Mouse (Mus musculus) embryonic stem cell, embryonic (primary cell): ENCODE data around the gene Bag1.
"Not testable (repeated sequence)": the region's sequence is repeated elsewhere in the genome, so short reads cannot be mapped to it uniquely, and the experiment has no call there.

Experiments used
- CTCF ChIA-PET, 4 experiments: fragments of 300-600 bp in 2 of 4; fragments of 350-600 bp in 2 of 4; sonication (Branson Sonifier 250); formaldehyde crosslinking; loops; one replicate each; lab custom pipeline; 2022; ENCODE audit warnings: inconsistent platforms in 2 of 4; lab: Charles Lee
- POLR2A ChIA-PET, 4 experiments: fragments of 300-600 bp in 2 of 4; fragments of 350-600 bp in 2 of 4; sonication (Branson Sonifier 250); formaldehyde crosslinking; loops; one replicate each; lab custom pipeline; 2022; ENCODE audit warnings: antibody characterized with exemption in 4 of 4, inconsistent platforms in 1 of 4; lab: Charles Lee

Gene Bag1

DNA sequence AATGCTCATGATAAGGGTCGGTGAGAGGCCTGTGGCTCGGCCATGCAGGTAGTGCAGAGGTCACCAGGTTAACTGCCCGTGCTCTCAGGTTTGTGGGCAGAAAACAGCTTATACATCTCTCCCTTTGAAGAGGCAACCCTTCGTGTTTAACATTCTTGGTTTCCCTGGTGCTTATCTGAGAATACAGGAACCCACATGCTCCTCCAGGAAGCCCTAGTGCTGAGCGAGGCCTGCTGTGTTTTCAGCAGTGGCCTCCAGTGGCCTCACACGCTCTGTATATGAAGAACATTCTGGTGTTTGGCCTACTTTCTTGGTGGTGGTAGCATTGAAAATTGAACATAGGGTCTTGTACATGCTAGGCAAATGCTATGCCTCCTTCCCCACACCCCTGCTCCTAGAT is 7.8 kb upstream of the Bag1 start:
- ChIA-PET POLR2A (interaction anchor here in 2 of 4 experiments (2.2 to 2.3 kb wide), 3 partner anchors 8 to 16 kb away, joined by 6 to 7 read pairs (median 7); partner anchors contain the start of genes Bag1 (in 1 of the 2), Chmp5 (in 1 of the 2) and Nfx1 (in 1 of the 2)), CTCF (interaction anchor here in 2 of 4 experiments (1.2 to 1.9 kb wide), 3 partner anchors 8 to 72 kb away, joined by 3 to 5 read pairs (median 4); partner anchors contain the start of genes Bag1 (in 1 of the 2) and Chmp5 (in 1 of the 2))

DNA sequence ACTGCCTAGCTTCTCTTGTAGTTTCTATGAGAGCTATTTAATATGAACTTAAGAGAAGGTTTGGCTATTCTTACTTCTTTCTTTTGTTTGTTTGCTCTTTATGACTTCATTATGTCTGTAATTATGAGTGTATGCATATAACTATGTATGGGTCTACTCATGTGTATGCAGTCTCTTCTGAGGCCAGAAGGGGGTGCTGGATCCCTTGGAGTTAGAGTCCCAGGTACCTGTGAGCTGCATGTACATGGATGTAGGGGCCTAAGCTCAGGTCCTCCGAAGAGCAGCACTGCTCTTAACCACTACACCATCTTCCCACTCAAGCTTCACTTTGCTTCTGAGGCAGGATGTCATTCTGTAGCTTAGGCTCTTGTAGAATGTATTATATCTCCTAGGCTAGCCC is 5.4 kb upstream of the Bag1 start:
- ChIA-PET POLR2A (interaction anchor here in 3 of 4 experiments (0.6 to 1.5 kb wide), 19 partner anchors 8 to 232 kb away, joined by 3 to 8 read pairs (median 4); partner anchors contain the start of gene Dnaja1 (in 1 of the 3)), CTCF (interaction anchor here (0.5 to 1.2 kb wide), 28 partner anchors 9 to 216 kb away, joined by 3 to 7 read pairs (median 4); partner anchors contain the start of genes Nfx1 (in 2 of the 4), Nol6 (in 1 of the 4) and Smu1 (in 1 of the 4))

DNA sequence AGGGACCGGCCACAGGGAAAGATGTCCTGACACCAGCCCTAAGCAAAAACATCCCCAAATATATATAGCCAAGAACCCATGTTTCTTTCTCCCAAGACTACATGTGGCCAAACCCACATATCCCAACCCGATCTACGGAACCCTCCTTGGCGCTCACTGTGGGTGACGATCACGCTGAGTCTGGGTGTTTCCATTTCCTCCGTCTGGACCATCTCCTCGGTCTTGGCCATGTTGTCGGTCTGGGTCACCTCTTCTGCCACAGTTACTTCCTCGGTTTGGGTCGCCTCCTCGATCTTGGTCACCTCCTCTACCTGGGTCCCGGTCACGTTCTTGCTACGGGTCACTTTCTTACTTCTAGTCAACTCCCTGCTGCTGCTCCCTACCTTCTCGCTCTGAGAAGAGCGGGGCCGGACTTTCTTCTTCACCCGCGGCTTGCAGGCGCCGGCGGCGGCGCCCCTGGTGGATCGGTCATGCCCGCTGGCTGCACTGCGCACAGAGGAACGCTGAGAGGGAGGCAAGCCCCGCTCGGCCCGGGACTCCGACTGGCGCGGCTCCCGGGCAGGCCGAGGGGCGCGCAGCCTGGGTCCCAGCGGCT is 432 bp downstream of the Bag1 start:
- ChIA-PET POLR2A (interaction anchor here in 3 of 4 experiments (0.6 to 2.5 kb wide), 86 partner anchors 8 to 805 kb away, joined by 3 to 56 read pairs (median 4); partner anchors contain the start of genes B4galt1 (in 3 of the 3), Dnaja1 (in 2 of the 3), Nfx1 (in 2 of the 3) and Aco1 (in 1 of the 3)), CTCF (interaction anchor here in 1 of 4 experiments (0.6 to 1.4 kb wide), 11 partner anchors 9 to 622 kb away, joined by 3 to 8 read pairs (median 4); partner anchors contain the start of genes B4galt1, Fam219a, Nfx1 and Smu1)

DNA sequence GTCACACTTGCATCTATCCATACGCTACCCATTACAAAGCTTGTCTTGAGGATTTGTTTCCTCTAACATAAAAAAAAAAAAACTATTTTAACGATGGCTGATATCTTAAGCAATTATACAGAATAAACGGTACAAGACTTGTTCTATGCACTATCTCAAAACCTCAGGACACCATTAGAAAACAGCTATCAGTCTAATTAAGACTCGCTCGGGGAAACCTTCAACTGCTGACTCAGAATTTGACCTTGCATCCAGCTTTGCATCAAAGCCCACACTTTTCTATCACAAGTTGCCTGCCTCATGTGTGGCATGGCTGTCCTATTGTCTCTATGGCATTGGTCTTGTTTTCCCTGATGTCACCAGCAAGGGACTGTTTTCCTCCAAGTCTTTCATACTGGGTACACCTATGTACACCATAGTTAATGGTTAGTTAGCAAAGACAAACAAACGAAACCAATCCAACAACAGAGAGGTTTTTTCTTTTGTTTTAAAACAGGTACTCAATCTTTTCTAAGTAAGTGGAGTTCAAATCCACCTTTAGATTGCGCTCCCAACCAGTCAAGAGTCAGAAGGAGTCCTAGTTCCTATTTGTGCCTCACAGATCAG is 1.5 kb downstream of the Bag1 start:
- ChIA-PET CTCF (interaction anchor here in 1 of 4 experiments (0.5 kb wide), 1 partner anchor 160 kb away, joined by 8 read pairs; no protein-coding TSS in a partner anchor), POLR2A (interaction anchor here in 3 of 4 experiments (0.6 to 1.7 kb wide), 18 partner anchors 12 to 676 kb away, joined by 3 to 7 read pairs (median 3); partner anchors contain the start of gene B4galt1 (in 1 of the 3))

DNA sequence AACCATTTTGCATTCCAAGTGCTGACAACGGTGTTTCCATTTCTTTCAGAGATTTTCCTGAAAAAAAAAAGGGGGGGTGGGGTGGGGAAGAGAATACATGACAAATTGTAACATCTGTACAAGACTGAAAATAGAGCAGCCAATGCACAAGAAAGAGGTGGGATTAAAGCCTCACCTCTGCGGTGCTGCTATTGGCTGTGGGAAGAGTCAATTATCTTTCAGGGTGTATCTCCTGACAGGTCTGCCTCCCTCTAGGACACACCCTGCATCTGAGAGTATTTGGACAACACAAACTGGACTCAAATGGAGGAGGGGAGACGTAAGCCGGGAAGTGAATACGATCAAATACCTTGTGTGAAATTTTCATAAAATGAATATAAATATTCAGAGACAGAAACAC is 4.4 kb downstream of the Bag1 start:
- ChIA-PET CTCF (no interaction called here), POLR2A (interaction anchor here in 2 of 4 experiments (0.6 kb wide), 2 partner anchors 28 to 167 kb away, joined by 3 to 9 read pairs; no protein-coding TSS in a partner anchor)

DNA sequence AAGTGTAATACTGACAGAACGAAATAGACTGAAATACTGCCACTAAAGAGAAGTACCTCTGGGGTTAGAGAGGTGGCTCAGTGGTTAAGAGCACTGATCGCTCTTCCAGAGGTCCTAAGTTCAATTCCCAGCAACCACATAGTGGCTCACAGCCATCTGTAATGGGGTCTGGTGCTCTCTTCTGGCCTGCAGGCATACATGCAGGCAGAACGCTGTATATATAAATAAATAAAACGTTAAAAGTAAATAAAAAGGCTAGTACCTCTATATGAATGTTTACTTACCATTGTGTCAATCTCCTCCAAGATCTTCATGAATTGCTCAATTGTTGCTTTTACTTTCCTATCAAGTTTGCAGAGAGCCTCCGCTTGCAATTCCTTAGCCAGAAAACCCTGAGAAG is 9.3 kb downstream of the Bag1 start:
- CTCF ChIA-PET, result no interaction called here
- POLR2A ChIA-PET, result interaction anchor here in 1 of 4 experiments (0.7 kb wide), 1 partner anchor 10 kb away, joined by 3 read pairs; the partner anchor contains the start of gene Chmp5

DNA sequence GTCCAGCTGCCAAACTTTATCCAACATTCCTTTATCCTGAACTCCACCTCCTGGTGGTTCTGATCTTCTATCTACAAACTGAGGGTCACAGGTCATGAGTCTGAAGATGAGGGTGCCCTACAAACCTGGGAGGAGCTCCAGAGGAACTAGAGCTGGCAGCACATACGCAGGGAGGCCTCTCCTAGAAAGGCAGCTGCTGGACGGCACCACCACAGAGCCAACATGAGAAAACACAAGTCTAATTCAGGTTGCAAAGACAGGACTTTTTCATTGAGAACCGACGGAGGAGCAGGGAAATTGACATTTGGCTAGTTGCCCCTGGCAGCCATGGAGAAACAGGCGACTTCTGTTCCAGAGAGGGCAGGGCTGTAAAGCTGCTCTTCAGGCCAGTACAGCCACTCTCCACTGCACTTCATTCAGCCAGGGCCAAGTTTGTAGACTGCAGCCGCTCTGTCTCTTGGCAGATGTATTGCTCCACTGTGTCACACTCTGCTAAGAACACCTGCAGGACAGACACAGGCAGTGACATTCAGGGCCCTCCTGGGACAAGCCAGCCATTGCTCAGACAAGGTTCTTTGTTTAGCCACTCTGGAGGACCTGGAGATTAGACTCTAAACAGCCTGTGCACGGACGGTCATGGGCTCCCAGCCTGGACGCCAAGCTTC is 11.8 kb downstream of the Bag1 start:
- CTCF ChIA-PET, result interaction anchor here in 1 of 4 experiments (0.6 to 0.7 kb wide), 2 partner anchors 159 to 188 kb away, joined by 3 read pairs; partner anchors contain the start of gene Nol6
- POLR2A ChIA-PET, result interaction anchor here in 2 of 4 experiments (1.3 to 1.9 kb wide), 3 partner anchors 16 to 159 kb away, joined by 3 to 4 read pairs (median 3); no protein-coding TSS in a partner anchor

DNA sequence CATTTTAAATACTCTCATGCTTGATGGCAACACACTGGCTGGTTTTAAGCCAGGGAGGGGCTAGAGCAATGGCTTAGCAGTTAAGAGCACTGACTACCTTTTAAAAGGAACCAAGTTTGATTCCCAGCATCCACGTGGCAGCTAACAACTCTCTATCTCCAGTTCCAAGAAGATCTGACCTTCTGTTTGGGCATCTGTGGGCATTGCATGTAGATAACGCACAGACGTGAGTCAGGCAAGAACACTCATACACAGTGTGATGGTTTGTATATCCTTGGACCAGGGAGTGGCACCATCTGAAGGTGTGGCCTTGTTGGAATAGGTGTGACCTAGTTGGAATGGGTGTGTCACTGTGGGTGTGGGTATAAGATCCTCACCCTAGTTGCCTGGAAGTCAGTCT is 13.7 kb downstream of the Bag1 start:
- POLR2A ChIA-PET, result interaction anchor here in 2 of 4 experiments (1.0 to 2.6 kb wide), 3 partner anchors 9 to 162 kb away, joined by 3 to 6 read pairs (median 5); no protein-coding TSS in a partner anchor

DNA sequence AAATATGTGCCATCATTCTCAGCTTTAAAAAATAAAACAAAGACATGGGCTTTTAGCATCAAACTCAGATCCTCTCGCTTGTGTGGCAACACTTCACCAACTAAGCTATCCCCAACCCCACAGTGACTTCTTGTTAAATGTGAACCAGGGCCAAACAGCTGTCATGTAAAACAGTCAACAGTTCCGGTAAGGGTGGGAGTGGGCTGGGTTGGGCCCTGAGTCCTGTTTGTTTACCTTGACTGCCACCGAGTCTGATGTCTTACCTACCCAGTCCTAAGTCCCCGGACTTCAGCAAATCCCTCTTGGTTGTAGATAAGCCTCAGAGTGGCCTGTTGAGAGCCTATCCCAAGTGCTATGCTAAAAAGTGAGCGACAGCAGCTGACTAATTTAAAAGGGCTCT is 14.4 kb downstream of the Bag1 start:
- ChIA-PET CTCF (interaction anchor here in 2 of 4 experiments (0.6 to 0.9 kb wide), 2 partner anchors 53 to 262 kb away, joined by 3 to 14 read pairs; no protein-coding TSS in a partner anchor), POLR2A (interaction anchor here in 2 of 4 experiments (0.5 to 2.6 kb wide), 17 partner anchors 8 to 571 kb away, joined by 3 to 12 read pairs (median 5); partner anchors contain the start of genes Bag1 (in 2 of the 2) and Chmp5 (in 2 of the 2))

More for the DNA sequence above, 13.7 kb downstream of the Bag1 start:
- CTCF ChIA-PET, result not testable (repeated sequence)

DNA sequence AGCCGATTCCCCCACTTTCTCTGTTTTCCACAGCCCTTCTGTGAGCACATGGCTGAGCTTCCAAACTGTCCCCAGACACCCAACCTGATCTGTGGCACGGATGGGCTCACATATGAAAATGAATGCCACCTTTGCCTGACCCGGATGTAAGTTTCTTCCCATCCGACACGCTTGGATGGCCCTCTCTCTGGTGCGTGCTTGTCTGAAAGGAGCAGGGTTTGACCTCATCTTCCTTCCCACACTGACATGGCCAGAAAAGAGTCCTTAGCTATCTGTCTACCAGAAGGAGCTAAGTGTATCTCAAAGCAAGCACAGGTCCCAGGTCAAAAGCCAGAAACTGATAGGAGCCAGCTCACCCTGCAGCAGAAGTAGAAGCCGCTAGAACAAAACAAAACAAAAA is 19.0 kb downstream of the Bag1 start:
- POLR2A ChIA-PET, result interaction anchor here in 3 of 4 experiments (0.6 to 3.7 kb wide), 14 partner anchors 12 to 765 kb away, joined by 3 to 19 read pairs (median 4); partner anchors contain the start of genes Bag1 (in 1 of the 3), Chmp5 (in 1 of the 3), Dnaja1 (in 1 of the 3) and Smu1 (in 1 of the 3)
- CTCF ChIA-PET, result interaction anchor here in 1 of 4 experiments (0.6 kb wide), 1 partner anchor 386 kb away, joined by 3 read pairs; the partner anchor contains the start of gene Dcaf12

DNA sequence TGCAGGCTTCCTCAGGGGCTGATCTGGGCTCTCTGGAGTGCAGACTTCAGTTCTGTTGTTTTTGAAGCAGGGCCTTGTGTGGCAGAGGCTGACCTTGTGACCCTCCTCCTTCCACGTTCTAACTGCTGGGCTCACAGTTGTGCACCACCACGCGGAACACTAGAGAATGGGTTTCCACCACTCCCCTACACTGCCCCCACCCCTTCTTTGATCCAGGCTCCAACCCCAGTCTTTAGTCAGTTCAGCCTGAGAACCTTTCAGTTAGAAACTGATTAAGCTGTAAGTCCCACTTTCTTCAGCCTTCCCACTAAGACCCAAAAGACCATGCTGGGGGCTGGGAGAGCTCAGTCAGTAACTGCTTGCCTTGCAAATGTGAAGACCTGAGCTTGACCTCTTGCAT is 22.5 kb downstream of the Bag1 start:
- ChIA-PET POLR2A (interaction anchor here in 2 of 4 experiments (0.8 to 1.7 kb wide), 11 partner anchors 8 to 198 kb away, joined by 3 to 6 read pairs (median 3); partner anchors contain the start of genes Bag1 (in 2 of the 2), Chmp5 (in 2 of the 2) and B4galt1 (in 1 of the 2)), CTCF (interaction anchor here in 1 of 4 experiments (1.3 to 1.7 kb wide), 2 partner anchors 28 to 46 kb away, joined by 3 to 5 read pairs; no protein-coding TSS in a partner anchor)

DNA sequence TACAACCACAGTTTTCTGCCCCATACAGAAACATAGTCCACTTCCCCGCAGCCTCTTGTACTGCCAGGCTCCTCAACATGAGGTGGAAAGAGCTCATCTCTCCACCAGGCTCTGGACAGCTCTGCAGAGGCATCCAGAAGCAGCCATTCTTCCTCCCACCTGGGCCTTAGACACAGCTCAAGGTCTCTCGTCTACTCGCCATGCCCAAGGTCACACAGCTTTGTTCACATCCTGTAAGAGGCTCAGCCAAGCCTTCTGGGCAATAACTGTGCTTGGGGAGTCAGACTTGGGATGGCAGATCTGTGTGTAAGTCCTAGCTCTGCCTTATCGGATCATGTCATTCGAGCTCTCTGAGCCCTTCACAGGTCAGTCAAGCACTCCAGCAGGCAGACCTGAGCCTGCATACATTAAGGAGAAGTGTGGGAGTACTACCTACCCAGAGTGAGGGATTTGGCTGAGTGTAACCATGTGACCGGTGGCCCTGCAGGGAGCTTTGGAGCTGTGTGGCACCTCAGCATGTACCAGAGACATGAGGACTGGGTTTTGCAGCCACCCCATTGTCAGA is 24.9 kb downstream of the Bag1 start:
- CTCF ChIA-PET, result interaction anchor here in 3 of 4 experiments (0.6 to 1.4 kb wide), 7 partner anchors 9 to 206 kb away, joined by 3 to 5 read pairs (median 4); no protein-coding TSS in a partner anchor
- POLR2A ChIA-PET, result interaction anchor here in 3 of 4 experiments (0.6 to 2.8 kb wide), 25 partner anchors 8 to 183 kb away, joined by 3 to 17 read pairs (median 4); partner anchors contain the start of genes Chmp5 (in 3 of the 3), Bag1 (in 2 of the 3) and B4galt1 (in 1 of the 3)

DNA sequence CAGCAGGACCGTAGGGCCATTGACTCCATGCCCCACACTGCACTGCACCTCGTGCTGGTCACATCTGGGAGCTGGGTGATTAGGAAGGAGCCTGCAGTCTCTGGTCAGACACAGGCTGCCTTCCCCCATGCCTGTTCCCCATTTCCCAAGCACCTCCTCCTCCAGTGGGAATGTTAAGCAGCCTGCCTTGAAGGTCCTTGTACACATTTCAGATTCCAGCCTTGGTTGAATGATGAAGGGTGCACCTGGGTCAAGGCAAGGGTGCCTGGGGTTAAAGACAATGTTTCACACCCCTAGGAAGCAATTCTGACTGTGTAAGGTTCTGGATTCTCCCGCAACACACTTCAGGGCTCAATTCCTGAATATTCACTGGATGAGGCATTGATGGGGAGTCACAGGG is 26.8 kb downstream of the Bag1 start:
- CTCF ChIA-PET, result interaction anchor here in 1 of 4 experiments (1.0 kb wide), 1 partner anchor 37 kb away, joined by 3 read pairs; no protein-coding TSS in a partner anchor

DNA sequence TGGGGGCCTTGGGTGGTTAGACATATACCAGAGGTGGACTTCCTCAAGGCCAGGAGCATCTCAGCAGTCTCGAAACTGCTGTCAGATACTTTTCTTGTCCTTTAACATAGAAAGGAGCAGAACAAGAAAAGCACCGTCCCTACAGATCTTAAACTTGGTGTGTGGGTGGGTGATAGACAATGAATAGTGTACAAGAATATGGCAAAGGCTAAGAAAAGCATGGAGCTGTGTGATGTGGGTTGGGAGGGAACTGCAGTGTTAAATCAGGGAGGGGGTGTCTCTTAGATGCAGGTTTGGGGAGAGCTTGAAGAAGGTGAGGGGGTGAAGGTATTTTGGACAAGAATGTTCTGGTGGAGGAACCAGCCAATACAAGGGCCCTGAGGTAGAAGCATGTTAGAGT is 27.5 kb downstream of the Bag1 start:
- POLR2A ChIA-PET, result interaction anchor here in 2 of 4 experiments (0.6 to 1.8 kb wide), 3 partner anchors 12 to 216 kb away, joined by 3 to 6 read pairs (median 5); no protein-coding TSS in a partner anchor
- CTCF ChIA-PET, result interaction anchor here in 1 of 4 experiments (0.6 kb wide), 1 partner anchor 51 kb away, joined by 6 read pairs; no protein-coding TSS in a partner anchor

More for the DNA sequence above, 26.8 kb downstream of the Bag1 start:
- POLR2A ChIA-PET, result interaction anchor here in 1 of 4 experiments (1.1 kb wide), 1 partner anchor 12 kb away, joined by 3 read pairs; no protein-coding TSS in a partner anchor

DNA sequence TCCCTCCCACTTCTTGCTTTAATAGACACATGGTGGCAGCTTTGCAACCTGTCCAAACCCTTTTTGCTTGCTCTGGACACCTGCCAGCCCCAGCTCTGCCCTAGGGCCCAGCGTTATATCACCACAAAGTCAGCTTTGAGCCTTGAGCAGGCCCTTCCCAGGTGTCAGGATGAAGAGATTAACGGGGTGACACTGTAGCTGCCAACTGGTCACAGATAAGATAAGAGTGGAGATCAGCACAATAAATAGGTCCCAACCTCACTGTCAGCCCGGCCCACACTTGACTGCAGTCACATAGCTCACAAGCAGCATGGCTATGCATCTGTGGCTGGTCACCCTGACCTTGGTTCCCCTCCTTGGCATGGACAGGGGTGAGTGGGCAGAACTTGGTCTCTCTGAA is 28.3 kb downstream of the Bag1 start, which contains the start of gene Spink4:
TSS of gene Spink4 (plus strand) at position 268 of the 400 bp plus-strand sequence.
- ChIA-PET CTCF (interaction anchor here in 2 of 4 experiments (0.6 to 1.0 kb wide), 2 partner anchors 29 to 52 kb away, joined by 3 to 6 read pairs; no protein-coding TSS in a partner anchor), POLR2A (interaction anchor here in 2 of 4 experiments (0.6 to 1.8 kb wide), 6 partner anchors 12 to 149 kb away, joined by 3 to 5 read pairs (median 3); partner anchors contain the start of genes Bag1 (in 1 of the 2) and Chmp5 (in 1 of the 2))
